Mouse (Mus musculus): ENCODE results near the gene Med17. TPM values are rescaled to one million over a fixed set of nuclear protein-coding genes. Genes with fewer than 3 reads are reported as not detected.
"Not testable (repeated sequence)": the region's sequence is repeated elsewhere in the genome, so short reads cannot be mapped to it uniquely, and the experiment has no call there.

The Med17 gene
- 10 to 100 TPM; 30.0 to 34.1 TPM for total RNA-seq (2021)
- long read RNA-seq, experiment 1, transcript Med17-201 (12 exons, 3,964 nt), result major isoform, 17 of 25 reads
- long read RNA-seq, experiment 1, partial matches to known transcripts, result 3 of 25 reads
- long read RNA-seq, experiment 1, other reads (novel, unspliced or antisense), result 5 of 25 reads
- long read RNA-seq, experiment 2, transcript Med17-201 (12 exons, 3,964 nt), result major isoform, 18 of 27 reads
- long read RNA-seq, experiment 2, partial matches to known transcripts, result 3 of 27 reads
- long read RNA-seq, experiment 2, other reads (novel, unspliced or antisense), result 6 of 27 reads

DNA sequence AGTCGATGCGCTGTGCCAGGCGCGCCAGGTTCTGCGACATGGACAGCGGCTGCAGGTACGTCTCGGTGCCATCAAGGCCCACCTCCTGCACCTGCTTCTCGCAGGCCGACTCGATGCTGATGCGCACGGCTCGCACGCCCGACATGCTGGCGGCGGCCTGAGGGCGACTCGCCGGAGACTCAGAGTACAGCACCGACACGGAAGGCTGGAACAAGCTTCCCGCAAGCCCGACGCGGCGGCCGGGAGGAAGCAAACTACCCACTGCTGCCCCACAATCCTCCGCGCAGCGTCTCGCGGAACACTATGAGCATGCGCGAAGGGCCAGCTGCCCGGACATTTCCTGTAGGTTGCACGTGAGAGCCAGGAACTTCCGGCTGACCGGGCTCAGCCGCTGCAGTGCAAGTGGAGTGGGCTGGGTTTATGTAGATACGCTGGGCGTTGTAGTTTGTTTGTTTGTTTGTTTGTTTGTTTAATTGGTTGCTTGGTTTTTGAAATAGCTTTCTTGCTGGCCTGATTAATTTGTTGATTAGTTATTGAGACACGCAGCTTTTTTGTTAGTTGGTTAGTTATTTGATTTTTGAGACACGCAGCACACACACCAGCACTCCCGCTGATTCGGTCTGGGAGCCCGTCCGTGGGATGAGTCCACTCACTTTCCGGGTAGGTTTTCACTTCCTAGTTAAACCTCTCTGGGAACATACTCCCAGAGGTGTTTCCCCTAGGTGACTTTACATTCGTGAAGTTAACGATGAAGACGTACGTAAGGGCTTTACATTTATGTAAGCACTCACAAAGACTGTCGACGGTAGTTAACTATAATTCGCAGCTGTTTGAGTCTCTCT, at the start of gene Med17:
Gene Med17, minus strand, starts transcription at position 283 of the 842 bp plus-strand sequence.
- intact Hi-C loops (cut with DNase I), result no loop called here
- peak; percentile 95 to 96 for DNase-seq (ENCODE audit: low spot score in 2 of 2)

DNA sequence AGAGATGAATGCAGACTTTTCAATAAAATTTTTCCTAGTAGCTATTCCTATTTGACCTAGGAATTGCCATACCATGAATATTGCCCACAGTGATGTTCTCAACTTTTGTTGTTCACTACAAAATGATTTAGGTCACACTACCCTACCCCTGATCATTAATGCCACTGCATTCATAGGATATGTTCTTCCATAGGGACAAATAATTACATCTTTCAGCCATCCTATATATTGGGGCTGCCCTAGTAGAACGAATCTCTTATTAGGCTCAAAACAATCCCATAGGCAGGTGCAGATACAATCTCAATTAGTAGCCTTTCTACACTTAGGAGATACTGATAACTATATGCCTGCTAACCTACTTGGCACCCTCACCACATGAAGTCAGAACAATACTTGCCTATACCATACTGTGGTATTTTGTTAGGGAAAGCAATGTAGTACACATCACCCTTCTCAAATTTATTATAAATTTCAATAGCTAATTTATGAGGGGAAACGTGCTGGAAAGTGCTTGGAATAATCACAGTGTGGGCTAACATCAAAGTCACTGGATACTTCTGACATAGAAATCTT, 38.5 kb upstream of the Med17 start:
- no peak for DNase-seq (ENCODE audit: low spot score in 2 of 2)
- intact Hi-C loops (cut with DNase I), result no loop called here

DNA sequence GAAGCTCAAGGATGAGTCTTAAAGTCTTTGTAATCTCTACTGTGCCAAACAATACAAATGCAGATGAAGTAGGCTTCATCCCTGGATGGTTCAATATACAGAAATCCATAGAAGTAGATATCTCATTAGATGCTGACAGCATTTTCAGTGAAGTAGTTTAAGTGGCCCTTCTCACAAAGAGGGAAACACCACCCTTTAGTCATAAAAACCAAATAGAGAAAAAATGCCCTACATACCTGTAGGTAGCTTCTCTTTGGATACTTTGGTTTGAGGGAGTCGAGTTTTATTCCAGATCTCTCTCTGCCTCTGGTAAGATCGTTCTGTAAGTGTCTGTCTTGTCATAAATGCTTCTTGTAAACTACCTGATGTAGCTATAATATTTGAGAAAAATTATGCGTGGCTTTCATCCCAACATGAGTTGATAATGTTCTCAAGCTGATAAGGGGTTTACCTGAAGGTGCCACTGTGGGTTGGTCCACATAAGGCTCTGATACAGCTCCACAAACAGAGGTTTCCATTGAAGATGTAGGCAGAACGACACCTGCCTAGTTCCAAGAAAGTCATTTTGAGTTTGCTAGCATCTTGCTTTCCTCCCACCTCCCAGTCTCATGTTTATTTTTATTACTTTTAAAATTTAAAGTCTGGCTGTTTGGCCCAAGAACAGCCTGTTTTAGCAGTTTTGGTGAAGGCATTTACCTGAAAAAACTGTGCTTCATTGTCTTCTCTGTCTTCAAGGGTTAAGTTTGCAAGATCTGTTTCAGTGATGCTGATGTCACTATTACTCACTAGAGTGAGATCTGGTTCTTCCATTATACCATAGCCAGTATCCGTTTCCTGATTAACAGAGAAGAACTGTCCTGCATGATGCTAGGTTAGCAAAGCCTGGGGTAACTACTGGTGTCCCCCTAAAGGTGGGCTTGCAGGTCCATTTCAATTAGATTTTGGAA, 37.8 kb upstream of the Med17 start:
- intact Hi-C loops (cut with DNase I), result no loop called here
- no peak for DNase-seq (ENCODE audit: low spot score in 2 of 2)

DNA sequence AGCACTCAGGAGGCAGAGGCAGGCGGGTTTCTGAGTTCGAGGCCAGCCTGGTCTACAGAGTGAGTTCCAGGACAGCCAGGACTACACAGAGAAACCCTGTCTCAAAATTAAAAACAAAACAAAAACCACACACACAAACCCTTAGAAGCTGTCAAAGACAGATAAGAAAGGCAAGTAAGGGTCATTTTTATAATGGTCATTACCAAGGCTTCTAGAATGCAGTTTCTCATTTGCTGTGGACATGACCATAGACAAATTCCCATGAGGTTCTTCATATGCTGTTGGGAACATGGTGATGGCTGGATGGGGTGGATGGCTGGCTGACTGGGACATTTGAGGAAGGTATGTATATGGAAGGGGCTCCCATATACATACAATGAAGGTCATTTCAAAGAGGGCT, 36.6 kb upstream of the Med17 start:
- intact Hi-C loops (cut with DNase I), result not testable (repeated sequence)

DNA sequence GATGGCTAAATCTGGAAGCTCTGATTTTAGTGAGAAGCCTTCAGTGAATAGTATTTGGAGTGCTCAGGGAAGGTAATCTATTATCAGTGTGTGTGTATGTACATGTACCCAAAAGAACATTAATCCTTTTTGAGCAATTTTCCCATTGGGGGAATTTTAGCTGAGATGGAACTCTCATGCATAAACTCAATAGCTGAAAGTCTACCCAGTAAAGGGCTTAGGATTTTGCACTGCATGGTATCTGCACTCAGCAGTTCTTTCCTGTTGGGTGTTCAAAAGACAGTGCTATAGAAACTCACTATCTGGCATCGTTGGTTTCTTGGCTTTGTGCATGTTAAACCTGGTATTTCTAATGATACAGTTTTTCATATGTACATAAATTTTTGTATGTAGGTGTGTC, 34.9 kb upstream of the Med17 start:
- no peak for DNase-seq (ENCODE audit: low spot score in 2 of 2)
- intact Hi-C loops (cut with DNase I), result loop anchor here (5.0 kb wide), 2 partner anchors 33 to 47 kb away; no protein-coding TSS in a partner anchor

More for the DNA sequence above, 36.6 kb upstream of the Med17 start:
- not testable (repeated sequence) for DNase-seq (ENCODE audit: low spot score in 2 of 2)

DNA sequence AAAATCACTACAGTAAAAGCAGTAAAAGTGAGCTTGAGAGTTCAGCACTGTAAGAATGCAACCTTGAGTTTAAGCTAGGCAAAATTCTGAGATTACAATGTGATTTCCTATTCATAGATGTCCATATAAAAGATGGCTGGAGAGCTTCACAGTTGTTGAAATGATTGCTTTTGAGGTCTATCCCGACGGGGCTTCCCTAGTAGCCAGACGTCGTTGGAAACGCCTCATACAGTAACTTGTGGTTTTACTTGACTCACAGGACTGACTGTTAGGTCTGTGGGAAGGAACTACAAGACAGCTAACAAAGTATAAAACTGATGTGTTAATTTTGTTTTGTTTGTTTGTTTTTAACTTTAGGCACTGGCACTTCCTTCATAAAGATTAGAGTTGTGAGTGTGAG, 33.9 kb upstream of the Med17 start:
- intact Hi-C loops (cut with DNase I), result loop anchor here (5.0 kb wide), 2 partner anchors 34 to 46 kb away; no protein-coding TSS in a partner anchor
- DNase-seq (ENCODE audit: low spot score in 2 of 2), result no peak

DNA sequence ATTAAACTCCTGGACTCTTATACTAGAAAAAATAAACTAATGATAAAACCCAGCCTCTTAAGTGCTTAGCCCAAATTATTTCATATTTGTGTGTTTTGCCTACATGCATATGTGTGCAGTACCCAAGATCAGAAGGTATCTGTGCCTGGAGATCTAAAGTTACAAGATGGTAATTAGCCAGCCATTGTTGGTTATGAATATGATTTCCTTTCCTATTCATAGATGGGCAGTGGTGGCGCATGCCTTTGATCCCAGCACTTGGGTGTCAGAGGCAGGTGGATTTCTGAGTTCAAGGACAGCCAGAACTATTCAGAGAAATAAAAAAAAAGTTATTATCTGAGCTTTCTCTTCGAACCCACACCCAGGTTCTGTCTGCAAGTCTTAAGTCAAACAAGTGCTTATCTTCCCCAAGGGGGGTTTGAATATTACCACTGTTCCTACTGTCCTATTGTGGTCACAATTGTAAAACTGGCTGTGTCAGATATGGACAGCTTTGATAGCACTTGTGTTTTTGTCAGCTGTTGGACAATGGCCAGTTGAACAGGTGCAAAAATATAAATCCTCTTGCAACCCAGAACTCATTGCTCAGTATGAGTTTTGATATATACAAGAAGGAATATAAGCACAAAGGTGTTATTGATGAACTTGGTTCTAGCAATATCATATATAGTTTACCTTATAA, 32.5 kb upstream of the Med17 start:
- intact Hi-C loops (cut with DNase I), result loop anchor here (5.0 kb wide), 2 partner anchors 35 to 45 kb away; no protein-coding TSS in a partner anchor
- no peak for DNase-seq (ENCODE audit: low spot score in 2 of 2)

DNA sequence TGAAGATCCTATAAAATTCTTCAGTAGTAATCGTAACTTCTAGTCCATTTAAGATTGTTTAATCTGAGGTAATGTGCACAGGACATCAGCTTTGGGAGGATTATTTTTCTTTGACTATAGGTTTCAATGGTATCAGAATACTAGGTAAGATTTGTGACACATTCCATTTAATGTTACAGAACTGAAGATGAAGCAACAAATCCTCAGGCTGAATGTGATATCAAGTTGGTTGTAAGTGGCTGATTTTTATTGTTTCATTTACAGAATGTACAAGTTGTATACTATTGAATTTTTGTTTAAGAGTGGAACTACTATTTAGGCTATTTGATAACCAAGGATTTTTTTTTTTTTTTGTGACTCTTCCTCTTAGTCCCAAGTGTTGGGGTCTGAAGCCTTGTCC, 30.4 kb upstream of the Med17 start:
- intact Hi-C loops (cut with DNase I), result loop anchor here (5.0 kb wide), 2 partner anchors 37 to 43 kb away; no protein-coding TSS in a partner anchor

DNA sequence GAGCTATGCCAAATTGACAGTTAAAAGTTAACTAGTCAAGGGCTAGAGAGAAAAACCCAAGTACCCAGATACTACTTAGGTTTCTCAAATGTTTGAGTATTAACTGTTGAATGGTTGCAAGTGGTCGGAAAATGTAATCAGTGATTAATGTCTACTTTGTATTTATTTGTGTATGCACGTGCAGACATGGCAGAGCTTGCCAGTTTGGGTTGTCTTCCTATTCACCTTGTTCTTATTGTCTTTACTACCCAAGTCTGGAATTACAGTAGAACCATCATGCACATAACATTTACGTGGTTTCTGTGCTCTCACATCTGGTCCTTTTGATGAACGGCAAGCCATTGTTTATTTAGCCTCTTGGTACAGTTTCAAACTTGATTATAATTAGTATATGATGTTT, 29.7 kb upstream of the Med17 start:
- intact Hi-C loops (cut with DNase I), result no loop called here
- no peak for DNase-seq (ENCODE audit: low spot score in 2 of 2)

More for the DNA sequence above, 30.4 kb upstream of the Med17 start:
- DNase-seq (ENCODE audit: low spot score in 2 of 2), result no peak

DNA sequence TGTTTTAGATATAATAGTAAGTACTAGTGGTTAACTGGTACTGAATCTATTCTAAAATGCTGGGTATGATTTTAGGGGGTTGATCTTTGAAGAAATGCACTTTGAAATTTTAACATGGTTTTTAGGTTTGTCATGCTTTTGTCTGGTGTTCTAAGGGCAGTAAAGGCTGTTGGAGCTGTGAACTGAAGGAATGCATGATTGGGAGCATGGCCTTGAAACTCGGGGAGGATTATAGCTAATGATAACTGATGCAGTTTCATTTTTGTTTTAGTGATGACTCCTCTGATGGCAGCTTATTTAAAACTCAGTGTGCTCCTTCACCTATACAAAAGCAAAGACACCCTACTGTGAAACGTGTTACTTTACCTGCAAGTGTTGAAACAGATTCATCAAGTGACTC, 28.5 kb upstream of the Med17 start:
- DNase-seq (ENCODE audit: low spot score in 2 of 2), result no peak
- intact Hi-C loops (cut with DNase I), result no loop called here

DNA sequence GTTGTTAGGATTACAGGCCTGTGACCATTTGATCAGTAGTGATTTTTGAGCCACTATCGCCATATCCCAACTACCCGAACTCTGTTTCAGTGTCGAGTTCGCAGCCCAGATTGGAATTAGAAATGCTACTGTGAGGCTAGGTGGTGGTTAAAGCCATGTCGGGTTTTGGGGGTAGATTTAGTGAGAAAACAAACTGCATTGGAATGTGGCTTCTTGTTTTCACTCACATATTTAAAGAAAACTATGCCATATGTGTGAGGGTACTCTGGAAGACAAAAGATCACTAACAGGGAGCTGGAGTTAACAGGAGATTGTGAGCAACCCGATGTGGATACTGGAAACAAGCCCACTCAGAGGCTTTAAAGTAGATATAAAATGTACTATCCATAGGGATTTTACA, 27.5 kb upstream of the Med17 start:
- no peak for DNase-seq (ENCODE audit: low spot score in 2 of 2)
- intact Hi-C loops (cut with DNase I), result no loop called here

DNA sequence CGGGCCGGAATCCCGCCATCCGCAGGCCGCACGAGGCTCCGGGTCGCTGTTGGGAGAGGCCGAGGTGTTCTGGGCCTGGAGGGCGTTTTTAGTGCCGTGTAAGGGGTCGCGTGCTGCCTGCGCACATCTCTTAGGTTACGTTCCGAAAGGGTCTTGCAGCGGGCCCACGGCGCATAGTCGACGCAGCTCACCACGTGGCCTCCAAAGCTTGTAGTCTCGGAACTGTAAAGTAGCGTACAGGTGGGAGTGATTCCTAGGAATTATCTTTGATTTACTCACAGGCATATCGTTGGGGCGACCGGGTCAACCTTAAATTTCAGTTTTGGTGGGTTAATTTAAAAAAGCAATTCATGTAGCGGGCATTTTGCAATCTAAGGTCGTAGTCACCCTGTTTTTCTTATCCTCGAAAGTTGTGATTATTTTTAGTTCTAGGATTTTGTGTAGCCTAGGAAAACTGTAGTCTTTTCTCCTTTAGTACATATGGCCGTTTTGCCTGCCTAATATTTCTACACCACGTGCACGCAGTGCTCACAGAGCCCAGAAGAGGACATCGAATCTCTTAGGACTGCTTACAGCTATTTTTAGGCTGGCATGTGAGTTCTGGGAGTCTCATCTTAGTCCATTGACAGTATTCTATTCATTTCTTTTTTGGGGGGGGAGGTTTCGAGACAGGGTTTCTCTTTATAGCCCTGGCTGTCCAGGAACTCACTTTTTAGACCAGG, 26.8 kb upstream of the Med17 start, which contains the start of gene 4931406C07Rik:
Gene 4931406C07Rik, minus strand, starts transcription at position 51 of the 722 bp plus-strand sequence.
- intact Hi-C loops (cut with DNase I), result no loop called here
- DNase-seq (ENCODE audit: low spot score in 2 of 2), result peak in 1 of 2 experiments; percentile 41

DNA sequence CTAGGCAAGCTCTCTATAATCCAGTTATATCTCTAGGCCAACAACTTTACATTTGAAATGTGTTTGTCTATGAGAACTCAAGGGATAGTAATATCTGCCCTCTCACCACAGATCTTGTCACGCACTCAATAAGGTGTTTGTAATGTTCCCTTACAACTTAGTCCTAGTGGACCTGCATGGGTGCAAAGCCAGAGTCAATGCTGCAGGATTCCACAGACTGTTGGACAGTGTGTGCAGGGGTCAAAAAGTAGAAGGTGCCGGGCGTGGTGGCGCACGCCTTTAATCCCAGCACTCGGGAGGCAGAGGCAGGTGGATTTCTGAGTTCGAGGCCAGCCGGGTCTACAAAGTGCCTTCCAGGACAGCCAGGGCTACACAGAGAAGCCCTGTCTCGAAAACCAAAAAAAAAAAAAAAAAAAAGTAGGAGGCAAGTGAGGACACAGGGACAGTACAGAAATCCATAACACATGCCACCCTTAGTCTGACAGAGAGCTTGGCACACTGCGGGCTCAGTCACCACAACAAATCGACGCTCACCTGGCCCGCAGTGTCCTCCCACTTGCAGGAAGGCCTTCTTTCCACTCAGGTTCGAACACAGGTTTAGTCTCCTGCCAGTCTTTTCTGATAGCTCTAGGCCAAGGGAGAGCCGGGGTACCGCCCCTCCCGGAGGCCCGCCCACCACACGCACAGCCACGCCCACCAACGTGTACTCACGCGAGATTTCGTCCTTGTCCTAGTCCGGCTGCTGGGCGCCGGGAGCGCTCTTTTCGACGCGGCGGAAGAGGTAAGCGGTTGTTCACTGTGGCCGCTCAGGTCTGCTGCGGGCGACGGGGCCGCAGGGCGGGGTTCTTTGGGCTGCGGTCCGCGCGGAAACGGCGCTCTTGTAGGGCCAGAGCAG, 26.0 kb upstream of the Med17 start, which contains the start of gene Taf1d:
Gene Taf1d, plus strand, starts transcription at position 712 of the 895 bp plus-strand sequence.
- intact Hi-C loops (cut with DNase I), result no loop called here
- peak; percentile 96 for DNase-seq (ENCODE audit: low spot score in 2 of 2)

DNA sequence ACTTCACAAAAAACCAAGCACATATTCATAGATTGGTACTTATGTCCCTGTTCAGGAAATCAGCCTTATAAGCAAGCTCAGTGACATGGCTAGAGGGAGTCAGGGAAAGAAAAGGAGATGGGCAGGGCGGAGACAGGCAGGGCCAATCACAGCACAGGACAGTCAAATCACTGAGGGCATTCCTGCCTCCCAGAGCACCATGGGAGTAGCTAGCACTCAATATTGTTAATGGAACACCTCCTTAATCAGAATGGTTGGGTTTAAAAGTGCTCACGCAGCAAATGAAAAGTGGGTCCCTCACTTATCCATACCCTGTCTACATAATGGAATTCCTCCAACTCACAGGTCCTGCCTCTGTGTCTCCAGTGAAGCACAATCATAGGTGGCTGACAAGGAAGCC, 23.1 kb upstream of the Med17 start:
- intact Hi-C loops (cut with DNase I), result no loop called here
- DNase-seq (ENCODE audit: low spot score in 2 of 2), result no peak

DNA sequence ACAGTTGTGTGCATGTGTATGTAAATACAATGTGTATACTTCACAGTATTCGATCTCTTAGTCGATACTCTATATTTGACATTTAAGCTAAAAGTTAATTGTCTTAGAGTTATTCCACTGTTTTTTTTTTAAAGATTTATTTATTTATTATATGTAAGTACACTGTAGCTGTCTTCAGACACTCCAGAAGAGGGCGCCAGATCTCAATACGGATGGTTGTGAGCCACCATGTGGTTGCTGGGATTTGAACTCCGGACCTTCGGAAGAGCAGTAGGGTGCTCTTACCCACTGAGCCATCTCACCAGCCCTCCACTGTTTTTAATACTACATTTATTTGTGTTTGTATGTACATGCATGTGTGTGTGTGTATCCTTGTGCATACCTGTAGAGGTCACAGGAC, 22.3 kb upstream of the Med17 start:
- DNase-seq (ENCODE audit: low spot score in 2 of 2); intact Hi-C loops (cut with DNase I): not testable (repeated sequence)

DNA sequence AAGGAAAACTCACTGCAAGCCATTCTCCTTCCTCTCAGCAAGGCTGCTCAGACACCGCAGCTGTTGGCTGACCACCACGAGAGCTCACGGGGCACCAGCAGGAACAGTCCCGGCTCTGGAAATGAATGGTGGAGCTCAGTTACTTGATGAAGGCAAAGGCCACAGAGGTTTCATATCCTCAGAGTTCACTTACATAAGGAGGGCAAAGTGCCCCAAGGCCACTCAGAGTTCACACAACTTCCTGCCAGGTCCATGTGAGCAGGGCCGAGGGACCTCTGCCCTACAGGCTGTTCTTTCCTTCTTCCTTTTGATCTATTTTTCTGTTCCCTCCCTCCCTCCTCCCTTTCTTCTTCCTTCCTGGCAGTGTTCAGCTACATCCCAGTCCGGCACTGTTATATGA, 21.7 kb upstream of the Med17 start:
- DNase-seq (ENCODE audit: low spot score in 2 of 2), result no peak
- intact Hi-C loops (cut with DNase I), result no loop called here

DNA sequence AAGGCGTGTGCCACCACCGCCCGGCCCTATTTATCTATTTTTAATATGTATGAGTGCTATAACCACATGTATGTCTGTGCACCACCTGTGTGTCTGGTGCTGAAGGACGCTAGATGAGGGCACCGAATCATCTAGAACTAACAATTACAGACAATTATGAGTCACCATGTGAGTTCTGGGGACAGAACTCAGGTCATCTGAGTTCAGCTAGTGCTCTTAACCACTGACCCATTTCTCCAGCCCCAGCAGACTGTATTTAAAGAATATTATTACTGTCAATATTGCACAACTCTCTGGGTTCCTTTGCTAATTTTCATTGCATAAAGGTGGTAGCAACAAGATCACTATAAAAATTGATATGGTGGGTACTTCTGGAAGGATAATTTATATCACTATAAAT, 20.3 kb upstream of the Med17 start:
- intact Hi-C loops (cut with DNase I), result no loop called here
- no peak for DNase-seq (ENCODE audit: low spot score in 2 of 2)
